Mouse (Mus musculus) spleen, postnatal 14 days (tissue): ENCODE results near the gene Irf2bp2.

Experiments
- DNase-seq, 2 experiments: peaks; one replicate each; pipeline ENCODE4 v3.0.0; 2021 to 2022; ENCODE audit warnings: low spot score in 2 of 2

The Irf2bp2 gene

GRCm38 (mm10) chr8:126538648-126539354 lies 55.0 kb downstream of the Irf2bp2 start:
- DNase-seq, result no peak
